Mouse (Mus musculus) hindlimb bud, embryonic 11.5 days (tissue): ENCODE measurements around the gene Cd63.

Source experiments
- DNase-seq: peaks from one replicate; pipeline ENCODE4 v3.0.0-alpha.2; 2012; ENCODE audit warnings: low read depth, low spot score; ENCODE audit errors: extremely low spot score

Cd63 gene

GRCm38 (mm10) chr10:128900698-128901097, at the start of gene Cd63:
Gene Cd63 (plus strand): TSS chr10:128900989.
- no peak for DNase-seq

GRCm38 (mm10) chr10:128861176-128861575, 39.6 kb upstream of the Cd63 start:
- no peak for DNase-seq

- DNase-seq = no peak
Observed at GRCm38 (mm10) chr10:128866042-128866441, 34.7 kb upstream of the Cd63 start.

GRCm38 (mm10) chr10:128866518-128866917, 34.3 kb upstream of the Cd63 start:
- DNase-seq = no peak

GRCm38 (mm10) chr10:128870341-128870740, 30.4 kb upstream of the Cd63 start:
- DNase-seq = no peak

GRCm38 (mm10) chr10:128878291-128878690, 22.5 kb upstream of the Cd63 start:
- DNase-seq = no peak

GRCm38 (mm10) chr10:128878811-128879210, 22.0 kb upstream of the Cd63 start:
- DNase-seq = no peak

- DNase-seq = no peak
Observed at GRCm38 (mm10) chr10:128882067-128882466, 18.7 kb upstream of the Cd63 start.

- DNase-seq = peak; percentile 84
Observed at GRCm38 (mm10) chr10:128888941-128889827, 11.6 kb upstream of the Cd63 start.

GRCm38 (mm10) chr10:128889846-128890245, 10.9 kb upstream of the Cd63 start:
- no peak for DNase-seq

GRCm38 (mm10) chr10:128890383-128891295, 10.2 kb upstream of the Cd63 start:
- no peak for DNase-seq

GRCm38 (mm10) chr10:128891296-128892094, 9.3 kb upstream of the Cd63 start, which contains the start of gene Gdf11:
Gene Gdf11 (minus strand): TSS chr10:128891718.
- DNase-seq = no peak

GRCm38 (mm10) chr10:128892246-128892645, 8.5 kb upstream of the Cd63 start:
- no peak for DNase-seq

- peak; percentile 98 for DNase-seq
Observed at GRCm38 (mm10) chr10:128895437-128895836, 5.4 kb upstream of the Cd63 start.

- DNase-seq = no peak
Observed at GRCm38 (mm10) chr10:128895952-128896693, 4.7 kb upstream of the Cd63 start.

- DNase-seq = no peak
Observed at GRCm38 (mm10) chr10:128896807-128897206, 4.0 kb upstream of the Cd63 start.

- DNase-seq = no peak
Observed at GRCm38 (mm10) chr10:128897501-128897900, 3.3 kb upstream of the Cd63 start.

GRCm38 (mm10) chr10:128899759-128900490, 864 bp upstream of the Cd63 start:
- no peak for DNase-seq

GRCm38 (mm10) chr10:128901409-128901808, 620 bp downstream of the Cd63 start:
- DNase-seq = no peak
